Mouse (Mus musculus): ENCODE measurements at regions not wholly inside any gene's neighbourhood (a gene's known extent, or its start where the extent isn't known, plus 50 kb on each side); places are given as distances from the start of the nearest gene placed in this dataset.

DNA sequence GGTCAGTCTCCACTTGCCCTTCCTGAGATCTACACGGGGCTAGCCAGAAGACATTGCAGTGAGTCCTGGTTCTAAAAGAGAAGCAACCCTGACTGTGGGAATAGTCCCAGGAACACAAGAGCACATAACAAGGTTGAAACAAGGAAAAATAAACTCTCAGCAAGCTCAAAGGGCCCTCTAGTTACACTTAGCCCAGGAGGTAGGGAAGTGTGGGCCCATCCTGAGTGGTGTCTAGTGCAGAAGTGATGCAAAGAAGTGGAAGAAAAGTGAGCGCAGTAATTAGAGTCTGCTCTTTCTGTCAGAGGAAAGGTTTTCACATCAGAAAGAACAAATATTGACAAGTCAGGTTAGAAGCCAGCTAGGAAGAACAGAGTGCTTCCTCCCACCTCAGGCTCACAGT lies 53.4 kb upstream of the Pkdcc start:
- no peak overlapping the region for H3K4me3 ChIP-seq (ENCODE audit: low read depth, low read length)
- WGBS: 80% methylated on average over 2 of the region's 2 CpGs
- no peak for ATAC-seq
- H3K36me3 ChIP-seq (ENCODE audit: control insufficient read depth, insufficient read depth, low read length): no peaks in the 10 kb centered on the region
- H3K27ac ChIP-seq (ENCODE audit: low read length): no peak overlapping the region
- H3K27me3 ChIP-seq (ENCODE audit: control insufficient read depth, insufficient read depth, low read depth, low read length): no peaks in the 10 kb centered on the region; the same call in 1 of the 2 replicates
- no peak overlapping the region for H3K9ac ChIP-seq (ENCODE audit: low read depth, low read length)
- H3K9me3 ChIP-seq (replicated peaks; ENCODE audit: control insufficient read depth, low read length, poor library complexity, severe bottlenecking): no peaks in the 10 kb centered on the region
- no peaks in the 10 kb centered on the region for H3K4me1 ChIP-seq (ENCODE audit: control insufficient read depth, insufficient read depth, low read length)
- no peak overlapping the region for H3K4me2 ChIP-seq (ENCODE audit: low read length)

DNA sequence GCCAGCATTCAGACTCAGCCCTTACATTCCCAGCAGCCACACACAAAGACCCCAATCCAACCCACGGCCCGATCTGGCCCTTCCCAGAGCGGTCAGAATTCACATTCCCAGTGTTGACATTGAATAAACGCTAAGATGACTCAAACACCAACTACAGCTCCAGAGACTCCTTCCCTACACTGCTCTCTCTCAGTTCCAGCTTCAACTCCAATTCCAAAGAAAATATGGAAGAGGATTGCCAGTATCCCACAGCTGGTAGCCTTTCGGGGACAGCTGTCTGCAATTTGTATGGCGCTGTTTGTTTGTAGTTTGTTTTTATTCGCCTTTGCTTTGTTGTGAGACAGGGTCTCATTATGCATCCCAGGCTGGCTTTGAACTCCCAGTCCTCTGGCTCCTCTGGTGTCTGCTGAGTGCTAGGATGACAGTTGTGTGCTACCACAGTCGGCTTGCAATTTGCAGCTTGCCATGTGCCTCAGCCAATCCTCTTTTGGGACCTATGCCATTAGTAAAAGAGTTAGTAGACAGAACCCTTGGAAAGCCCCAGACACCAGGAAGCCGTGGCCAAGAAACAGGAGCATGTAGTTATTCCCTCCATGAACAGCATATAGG lies 51.0 kb upstream of the Pkdcc start:
- Histone ChIP-seq H3K4me3 (ENCODE audit: low read depth, low read length) (no peak overlapping the region), H3K4me1 (ENCODE audit: control insufficient read depth, insufficient read depth, low read length) (no peaks in the 10 kb centered on the region), H3K4me2 (ENCODE audit: low read length) (no peak overlapping the region), H3K27me3 (ENCODE audit: control insufficient read depth, insufficient read depth, low read depth, low read length) (no peaks in the 10 kb centered on the region; the same call in 1 of the 2 replicates), H3K9me3 (replicated peaks; ENCODE audit: control insufficient read depth, low read length, poor library complexity, severe bottlenecking) (no peaks in the 10 kb centered on the region), H3K36me3 (ENCODE audit: control insufficient read depth, insufficient read depth, low read length) (no peaks in the 10 kb centered on the region), H3K27ac (ENCODE audit: low read length) (no peak overlapping the region), H3K9ac (ENCODE audit: low read depth, low read length) (no peak overlapping the region)
- no peak for ATAC-seq
- WGBS: 48% methylated on average over 9 of the region's 9 CpGs

DNA sequence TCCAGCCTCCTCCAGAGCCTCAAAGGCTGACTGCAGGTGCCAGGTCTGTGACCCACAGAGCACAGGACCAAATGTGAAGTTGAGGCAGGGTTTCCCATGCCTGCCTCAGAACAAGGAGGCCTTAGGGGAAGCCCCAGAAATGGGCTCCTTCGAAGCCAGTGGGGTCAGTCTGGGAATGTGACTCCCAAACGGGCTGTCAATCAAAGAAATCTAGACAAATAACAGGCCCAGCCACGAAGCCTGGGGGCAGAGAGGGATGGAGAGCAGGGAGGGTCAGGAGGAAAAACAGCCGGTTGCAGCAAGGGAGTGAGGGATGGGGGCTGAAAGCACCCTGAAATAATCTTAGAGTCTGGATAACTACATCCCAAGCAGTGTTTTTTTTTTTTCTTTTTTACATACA lies 50.4 kb upstream of the Pkdcc start:
- H3K4me1 ChIP-seq (ENCODE audit: control insufficient read depth, insufficient read depth, low read length): no peaks in the 10 kb centered on the region
- WGBS: 24% methylated on average over 4 of the region's 4 CpGs
- H3K9ac ChIP-seq (ENCODE audit: low read depth, low read length): no peak overlapping the region

DNA sequence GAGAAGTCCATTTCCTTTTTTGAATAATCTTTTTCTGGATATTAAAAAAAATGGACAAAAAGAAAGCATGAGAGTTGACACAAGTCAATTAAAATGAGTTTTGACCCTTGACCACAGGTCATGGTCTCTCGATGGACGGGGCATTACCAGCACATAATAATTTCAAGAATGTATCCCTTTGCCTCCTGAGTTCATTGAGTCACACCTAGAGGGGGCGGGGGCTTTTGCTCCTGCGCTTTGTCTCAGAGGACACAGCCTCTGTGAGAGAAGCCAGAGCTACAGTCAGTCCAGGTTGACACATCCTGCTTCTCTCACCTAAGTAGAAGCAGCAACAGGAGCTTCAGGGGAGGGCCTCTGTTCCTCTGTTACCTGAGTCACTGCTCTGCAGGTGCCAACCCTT lies 50.0 kb upstream of the Pkdcc start:
- no peak overlapping the region for H3K4me2 ChIP-seq (ENCODE audit: low read length)
- no peak for ATAC-seq
- H3K36me3 ChIP-seq (ENCODE audit: control insufficient read depth, insufficient read depth, low read length): no peaks in the 10 kb centered on the region
- no peak overlapping the region for H3K4me3 ChIP-seq (ENCODE audit: low read depth, low read length)
- H3K27me3 ChIP-seq (ENCODE audit: control insufficient read depth, insufficient read depth, low read depth, low read length): no peaks in the 10 kb centered on the region; the same call in 1 of the 2 replicates
- no peaks in the 10 kb centered on the region for H3K4me1 ChIP-seq (ENCODE audit: control insufficient read depth, insufficient read depth, low read length)
- WGBS: 64% methylated on average over 4 of the region's 4 CpGs
- H3K9me3 ChIP-seq (replicated peaks; ENCODE audit: control insufficient read depth, low read length, poor library complexity, severe bottlenecking): no peaks in the 10 kb centered on the region
- no peak overlapping the region for H3K9ac ChIP-seq (ENCODE audit: low read depth, low read length)
- no peak overlapping the region for H3K27ac ChIP-seq (ENCODE audit: low read length)

More for the DNA sequence above, 50.4 kb upstream of the Pkdcc start:
- no peak overlapping the region for H3K4me2 ChIP-seq (ENCODE audit: low read length)
- H3K27ac ChIP-seq (ENCODE audit: low read length): no peak overlapping the region
- no peaks in the 10 kb centered on the region; the same call in 1 of the 2 replicates for H3K27me3 ChIP-seq (ENCODE audit: control insufficient read depth, insufficient read depth, low read depth, low read length)
- H3K4me3 ChIP-seq (ENCODE audit: low read depth, low read length): no peak overlapping the region
- ATAC-seq: no peak
- no peaks in the 10 kb centered on the region for H3K9me3 ChIP-seq (replicated peaks; ENCODE audit: control insufficient read depth, low read length, poor library complexity, severe bottlenecking)
- no peaks in the 10 kb centered on the region for H3K36me3 ChIP-seq (ENCODE audit: control insufficient read depth, insufficient read depth, low read length)
